Mouse (Mus musculus) bone marrow macrophage, adult 2 months (primary cell): ENCODE results near the gene Slc16a1.

Experiments used
- CTCF ChIP-seq: IDR thresholded peaks from 2 replicates; pipeline ENCODE4 v1.5.1; 2012; ENCODE audit warnings: low read depth, mild to moderate bottlenecking, low read length, moderate library complexity
- POLR2A ChIP-seq: IDR thresholded peaks from 2 replicates; pipeline ENCODE4 v1.6.1; 2012; ENCODE audit warnings: mild to moderate bottlenecking, low read depth, low read length, borderline replicate concordance

- TF ChIP-seq POLR2A (no peak), CTCF (no peak)
Measured at GRCm38 (mm10) chr3:104659758-104660157, 21.3 kb downstream of the Slc16a1 start.
